Mouse (Mus musculus) midbrain, embryonic 14.5 days (tissue): ENCODE results near the gene Aldh1a2. TPM values are rescaled to one million over a fixed set of nuclear protein-coding genes. Genes with fewer than 3 reads are reported as not detected.

Source experiments
- ATAC-seq: fragments of 200-750 bp; cut with Nextera tagmentation; 2 replicates; pipeline ENCODE4 v1.8.0; 2017; ENCODE audit warnings: moderate number of reproducible peaks, moderate library complexity; ENCODE audit not compliant: low FRiP score, low TSS enrichment
- DNase-seq: peaks from one replicate; pipeline ENCODE4 v3.0.0-alpha.2; 2015
- H3K27ac ChIP-seq: fragments of 300-500 bp; sonication (generic); replicated peaks from 2 replicates; pipeline ENCODE4 v1.5.1; 2014; ENCODE audit warnings: mild to moderate bottlenecking, low read depth, low read length, moderate library complexity
- H3K27me3 ChIP-seq: fragments of 300-500 bp; sonication (generic); 2 replicates; pipeline ENCODE4 v1.6.1; 2014; ENCODE audit warnings: low read length, control low read depth, mixed read lengths; ENCODE audit not compliant: control insufficient read depth, insufficient read depth
- H3K36me3 ChIP-seq: fragments of 300-500 bp; sonication (generic); 2 replicates; pipeline ENCODE4 v1.6.1; 2014; ENCODE audit warnings: low read length, control low read depth; ENCODE audit not compliant: control insufficient read depth, insufficient read depth
- H3K4me1 ChIP-seq: fragments of 300-500 bp; sonication (generic); 2 replicates; pipeline ENCODE4 v1.6.1; 2014; ENCODE audit warnings: mild to moderate bottlenecking, antibody characterized with exemption, low read length, control low read depth; ENCODE audit not compliant: control insufficient read depth, insufficient read depth
- H3K4me2 ChIP-seq: fragments of 300-500 bp; sonication (generic); 2 replicates; pipeline ENCODE4 v1.6.1; 2014; ENCODE audit warnings: mild to moderate bottlenecking, low read length, moderate library complexity
- H3K4me3 ChIP-seq: fragments of 300-500 bp; sonication (generic); replicated peaks from 2 replicates; pipeline ENCODE4 v1.5.1; 2014; ENCODE audit warnings: low read depth, low read length
- H3K9ac ChIP-seq: fragments of 300-500 bp; sonication (generic); replicated peaks from 2 replicates; pipeline ENCODE4 v1.6.1; 2014; ENCODE audit warnings: mild to moderate bottlenecking, low read length, moderate library complexity
- H3K9me3 ChIP-seq: fragments of 300-500 bp; sonication (generic); 2 replicates; pipeline ENCODE4 v1.6.1; 2016; ENCODE audit warnings: low read length, control low read depth, mixed read lengths; ENCODE audit not compliant: control insufficient read depth
- WGBS: fragments of 180-500 bp; shearing (Covaris S2); extraction: QIAGEN DNeasy Blood & Tissue Kit; methylation state at CpG from one replicate; pipeline ENCODE4 v1.1.7; 2014; 5-methylcytosine and 5-hydroxymethylcytosine counted together
- polyA plus RNA-seq: library from polyadenylated mRNA; unstranded; fragments of >200 nt; fragmentation: Nextera tagmentation; extraction: Ambion mirVana; gene quantifications from 2 replicates; pipeline ENCODE4 v1.2.1, GENCODE M21; 2014

The Aldh1a2 gene
- polyA plus RNA-seq, 1 experiment from 2014 or later: 16.0 TPM

GRCm38 (mm10) chr9:71340116-71340515, 124.5 kb downstream of the Aldh1a2 start:
- ATAC-seq (no peak), DNase-seq (no peak)
- Histone ChIP-seq H3K4me2 (no peak overlapping the region), H3K4me3 (no peak overlapping the region), H3K9me3 (no peaks in the 10 kb centered on the region), H3K36me3 (no peaks in the 10 kb centered on the region), H3K9ac (no peak overlapping the region), H3K27me3 (no peaks in the 10 kb centered on the region), H3K27ac (no peak overlapping the region), H3K4me1 (no peaks in the 10 kb centered on the region)
- 81% methylated on average over 5 of the region's 5 CpGs for WGBS

Other genes starting within 250 kb of the Aldh1a2 start
- gene Aqp9, start 47.1 kb upstream of the Aldh1a2 start, polyA plus RNA-seq: 0.42 and 0.61 TPM in 2 replicates